Mouse (Mus musculus) mature B cell (primary cell): ENCODE measurements around the gene Mapk10.

Source experiments
- in situ Hi-C: fragments of 300-500 bp; cut with MboI; formaldehyde crosslinking; loops from 2 replicates; pipeline ENCODE4 v1.14.3; 2019

The Mapk10 gene

GRCm38 (mm10) chr5:103050319-103050916, 160.7 kb downstream of the Mapk10 start:
- in situ Hi-C loops, result no loop called here

- in situ Hi-C loops, result no loop called here
These were observed 163.1 kb downstream of the Mapk10 start for GRCm38 (mm10) chr5:103048011-103048410.

DNA sequence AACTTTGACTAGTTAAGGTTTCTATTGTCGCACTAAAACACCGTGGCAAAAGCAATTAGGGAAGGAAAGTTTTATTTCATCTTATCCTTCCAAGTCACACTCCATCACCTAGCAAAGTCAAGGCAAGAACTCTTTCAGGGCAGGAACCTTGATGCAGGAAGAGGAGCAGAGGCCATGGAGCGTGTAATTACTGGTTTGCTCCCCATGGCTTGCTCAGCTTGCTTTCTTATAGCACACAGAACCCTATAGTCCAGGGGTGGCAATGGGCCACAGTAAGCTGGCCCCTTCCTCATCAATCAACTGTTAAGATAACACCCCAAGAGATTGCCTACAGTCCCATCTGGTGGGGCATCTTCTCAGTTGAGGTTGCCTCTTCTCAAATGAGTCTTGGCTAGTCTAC, 173.4 kb downstream of the Mapk10 start:
- in situ Hi-C loops, result no loop called here

GRCm38 (mm10) chr5:103028940-103029621, 182.1 kb downstream of the Mapk10 start:
- in situ Hi-C loops, result no loop called here

DNA sequence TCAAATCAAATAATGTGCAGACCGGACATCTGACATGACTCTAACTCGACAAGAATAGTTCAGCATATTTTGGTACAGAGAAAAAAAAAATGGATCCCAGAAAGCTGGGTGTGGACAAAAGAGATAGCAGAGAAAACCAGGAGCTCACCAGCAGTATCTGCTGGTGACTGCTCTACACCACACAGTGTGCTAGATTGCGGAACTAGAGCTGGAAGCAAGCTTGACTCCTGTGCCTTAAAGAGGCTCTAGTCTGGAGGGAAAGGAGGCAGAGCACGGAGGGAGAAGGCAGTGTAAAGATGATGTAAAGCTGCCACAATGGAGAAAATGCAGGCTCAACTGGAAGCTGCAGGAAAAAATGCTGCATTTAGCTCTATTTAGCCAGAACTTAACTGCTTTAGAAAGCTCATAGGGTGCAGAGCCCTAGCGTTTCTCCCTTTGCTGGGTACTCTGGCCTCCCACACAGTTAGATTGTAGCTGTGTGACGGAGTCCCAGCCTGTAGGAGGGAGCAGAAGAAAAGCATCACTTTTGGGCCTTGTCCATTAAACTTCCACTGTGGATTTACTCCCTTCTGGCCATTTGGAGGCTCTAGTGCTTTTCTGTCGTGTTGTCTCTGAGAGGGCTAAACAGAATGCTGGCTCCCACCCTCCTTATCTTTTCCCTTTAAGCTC, 188.5 kb downstream of the Mapk10 start:
- in situ Hi-C loops, result no loop called here

- in situ Hi-C loops, result no loop called here
These were observed 189.7 kb downstream of the Mapk10 start for GRCm38 (mm10) chr5:103021479-103021878.

DNA sequence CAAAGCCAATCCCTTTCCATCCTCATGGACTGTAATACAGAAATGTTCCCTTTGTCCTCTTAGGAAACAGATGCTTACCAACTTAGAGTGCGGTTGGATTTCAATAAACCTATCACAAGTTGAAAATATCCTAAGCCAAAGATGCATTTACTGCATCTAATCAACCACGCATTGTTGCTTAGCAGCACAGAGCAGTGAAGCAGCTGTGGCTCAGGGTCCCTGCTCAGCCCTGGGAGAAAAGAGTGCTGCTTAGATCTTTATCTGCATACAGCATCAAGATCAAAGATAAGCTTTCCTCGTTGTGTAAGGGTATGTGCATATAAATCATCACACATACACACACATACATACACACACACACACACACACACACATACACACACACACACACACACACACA, 190.2 kb downstream of the Mapk10 start:
- in situ Hi-C loops, result no loop called here

DNA sequence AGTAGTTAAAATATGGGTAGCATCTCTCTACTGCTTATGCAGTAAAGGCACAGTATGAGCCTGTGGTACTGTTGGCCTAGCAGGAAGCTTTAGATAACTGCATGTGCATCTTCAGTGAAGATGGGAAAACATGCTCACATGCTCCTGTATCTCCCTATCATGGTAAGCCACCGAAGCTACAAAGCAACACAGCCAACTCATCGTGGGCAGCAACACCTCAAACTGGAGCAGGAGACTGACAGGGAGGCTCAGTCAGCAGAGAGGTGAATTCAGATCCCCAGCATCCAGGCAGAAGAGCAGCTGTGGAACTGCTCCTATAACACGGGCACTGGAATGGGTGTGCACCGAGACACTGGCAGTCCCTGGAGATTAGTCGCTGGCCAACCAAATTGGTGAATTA, 191.0 kb downstream of the Mapk10 start:
- in situ Hi-C loops, result no loop called here

DNA sequence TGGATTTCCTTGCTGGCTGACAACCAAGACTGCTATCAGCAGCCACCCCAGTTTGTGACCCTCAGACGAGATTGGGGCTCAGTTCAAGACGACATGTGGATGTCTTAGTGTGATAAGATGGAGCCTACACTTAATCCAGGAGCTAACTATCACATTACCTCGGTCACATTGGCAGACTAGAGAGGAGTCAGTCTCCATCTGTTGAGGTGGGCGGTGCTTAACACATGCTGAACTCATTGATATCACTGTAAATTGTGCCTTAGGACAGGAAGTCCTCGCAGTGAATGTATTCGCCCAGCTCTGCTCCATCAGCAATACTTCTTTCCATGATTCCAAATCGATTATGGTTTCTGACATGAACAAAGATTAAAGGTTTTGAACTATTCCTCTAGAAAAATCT, 193.5 kb downstream of the Mapk10 start:
- in situ Hi-C loops, result no loop called here

GRCm38 (mm10) chr5:103014309-103014708, 196.8 kb downstream of the Mapk10 start:
- in situ Hi-C loops, result no loop called here

DNA sequence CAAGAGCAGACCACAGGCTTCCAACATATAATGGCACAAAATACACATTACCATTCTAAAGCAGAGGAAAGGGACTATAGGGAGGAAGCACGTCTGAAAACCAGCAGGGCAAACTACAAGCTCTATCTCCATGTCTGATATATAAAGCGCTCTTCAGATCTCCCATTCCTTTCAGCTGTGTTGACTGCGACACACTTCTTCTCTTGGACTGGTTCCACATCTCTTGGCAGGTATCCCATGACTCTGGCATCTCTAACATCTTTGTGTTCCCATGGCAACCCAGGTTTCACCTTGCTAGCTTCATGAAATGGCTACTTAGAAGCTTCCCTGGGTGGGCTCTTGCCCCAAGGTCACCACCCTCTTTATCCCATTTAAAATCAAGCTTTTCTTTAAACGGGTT, 202.2 kb downstream of the Mapk10 start:
- in situ Hi-C loops, result no loop called here

GRCm38 (mm10) chr5:103002116-103002515, 209.0 kb downstream of the Mapk10 start:
- in situ Hi-C loops, result no loop called here

GRCm38 (mm10) chr5:103000572-103000971, 210.6 kb downstream of the Mapk10 start:
- in situ Hi-C loops, result no loop called here

DNA sequence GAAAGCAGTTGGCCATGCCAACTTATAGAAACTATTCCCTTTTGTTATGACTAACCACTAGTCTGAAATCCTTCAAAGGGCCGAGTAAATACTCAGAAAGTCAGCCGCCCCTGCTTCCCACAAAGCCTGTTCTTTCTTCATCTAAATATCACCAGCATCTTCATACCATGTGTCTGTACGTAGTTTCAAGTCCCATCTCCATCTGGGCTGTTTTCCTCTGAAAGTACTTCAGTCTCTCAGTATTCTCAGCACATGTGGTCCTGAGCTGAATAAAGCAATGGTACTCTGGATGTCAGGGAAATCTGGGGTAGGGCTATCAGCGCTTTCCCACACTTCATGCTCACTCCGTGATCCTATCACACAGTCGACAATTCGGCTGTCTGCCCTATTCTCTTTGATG, 212.6 kb downstream of the Mapk10 start:
- in situ Hi-C loops, result no loop called here

DNA sequence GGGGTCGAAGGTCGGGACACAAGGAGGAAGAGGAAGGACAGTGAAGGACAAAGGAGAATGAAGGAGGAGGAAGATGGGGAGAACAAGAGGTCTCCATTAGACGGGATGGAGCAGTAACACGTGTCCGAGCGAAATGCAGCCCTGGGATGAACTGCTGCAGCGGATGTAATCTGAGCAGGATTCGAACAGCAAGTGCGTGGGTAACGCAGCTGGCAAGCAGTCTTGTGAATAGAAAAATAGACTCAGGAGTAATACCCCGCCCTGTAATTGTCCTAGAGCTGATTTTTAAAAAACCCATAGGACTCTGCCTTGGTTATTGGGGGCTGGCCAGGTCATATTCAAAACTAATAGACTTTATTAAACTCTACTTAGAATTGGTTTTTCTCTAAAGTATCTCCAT, 213.2 kb downstream of the Mapk10 start:
- in situ Hi-C loops, result no loop called here

DNA sequence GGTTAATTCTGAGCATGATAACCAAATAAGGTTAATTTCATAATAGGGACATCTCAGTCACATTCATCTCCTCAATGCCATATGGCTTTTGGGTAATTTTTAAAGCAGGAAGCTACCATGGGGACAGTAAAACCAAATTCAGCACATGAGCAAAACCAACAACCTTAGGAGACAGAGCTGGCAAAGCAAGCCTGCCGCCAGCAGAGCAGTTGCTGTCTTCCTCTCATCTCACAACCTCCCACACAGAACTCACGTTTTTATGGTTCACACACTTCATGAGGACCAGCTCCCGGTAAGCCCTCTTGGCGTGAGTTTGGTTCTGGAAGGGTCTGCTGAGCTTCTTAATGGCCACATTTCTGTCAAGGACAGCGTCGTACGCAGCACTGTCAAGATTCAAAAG, 214.8 kb downstream of the Mapk10 start:
- in situ Hi-C loops, result no loop called here

- in situ Hi-C loops, result no loop called here
These were observed 215.2 kb downstream of the Mapk10 start for GRCm38 (mm10) chr5:102995928-102996327.

- in situ Hi-C loops, result no loop called here
These were observed 217.2 kb downstream of the Mapk10 start for GRCm38 (mm10) chr5:102993951-102994350.

DNA sequence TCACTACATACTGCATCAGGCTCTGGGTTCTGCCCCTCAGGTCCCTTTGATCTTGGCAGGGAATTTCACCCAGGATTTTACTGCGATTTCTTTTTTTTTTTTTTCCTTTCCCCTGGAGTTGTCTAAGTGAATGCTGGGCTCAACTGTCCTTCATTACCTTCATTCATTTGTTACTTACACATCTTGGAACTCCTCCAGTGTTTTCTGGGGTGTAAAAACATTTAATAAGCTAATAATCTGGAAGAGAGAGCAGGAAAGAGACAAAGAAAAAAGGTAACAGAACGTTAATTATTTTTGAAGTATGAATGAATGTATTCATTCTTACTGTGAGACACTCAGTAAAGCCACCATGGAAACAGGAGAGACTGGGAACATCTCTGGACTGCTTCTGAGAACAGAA, 219.4 kb downstream of the Mapk10 start:
- in situ Hi-C loops, result no loop called here

GRCm38 (mm10) chr5:102978382-102978781, 232.8 kb downstream of the Mapk10 start:
- in situ Hi-C loops, result no loop called here

- in situ Hi-C loops, result no loop called here
These were observed 234.0 kb downstream of the Mapk10 start for GRCm38 (mm10) chr5:102977138-102977537.

DNA sequence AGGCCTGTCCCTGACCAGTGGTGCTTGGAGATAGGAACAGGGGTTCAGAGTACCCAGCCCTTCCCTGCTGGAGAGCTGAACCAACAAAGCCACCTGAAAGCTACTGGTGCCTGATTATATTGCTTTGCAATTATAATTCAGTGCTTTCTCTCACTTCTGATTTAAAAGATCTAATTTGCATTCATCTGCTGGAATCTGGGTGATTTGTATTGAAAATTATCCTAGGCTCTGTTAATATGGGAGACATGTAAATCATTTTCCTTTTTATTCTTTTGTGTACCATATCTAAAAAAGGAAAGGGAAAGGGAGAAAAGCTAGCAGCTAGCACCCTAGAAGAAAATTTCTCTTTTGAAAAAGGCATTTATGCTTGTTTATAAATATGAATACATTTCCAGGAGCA, 234.6 kb downstream of the Mapk10 start:
- in situ Hi-C loops, result no loop called here

- in situ Hi-C loops, result no loop called here
These were observed 236.7 kb downstream of the Mapk10 start for GRCm38 (mm10) chr5:102974400-102974799.
